Mouse (Mus musculus) small intestine, adult 2 months (tissue): ENCODE results near the gene Padi6.

Source experiments
- CTCF ChIP-seq: fragments of 200-500 bp; IDR thresholded peaks from 2 replicates; pipeline ENCODE4 v1.5.1; 2012; ENCODE audit warnings: low read depth, mild to moderate bottlenecking, control low read depth, inconsistent platforms, low read length, moderate library complexity, mixed read lengths; ENCODE audit not compliant: insufficient replicate concordance, insufficient read length; ENCODE audit errors: extremely low read depth
- POLR2A ChIP-seq: fragments of 200-500 bp; IDR thresholded peaks from 2 replicates; pipeline ENCODE4 v1.6.1; 2012; ENCODE audit warnings: low read depth, mild to moderate bottlenecking, control low read depth, inconsistent platforms, low read length, moderate library complexity

DNA sequence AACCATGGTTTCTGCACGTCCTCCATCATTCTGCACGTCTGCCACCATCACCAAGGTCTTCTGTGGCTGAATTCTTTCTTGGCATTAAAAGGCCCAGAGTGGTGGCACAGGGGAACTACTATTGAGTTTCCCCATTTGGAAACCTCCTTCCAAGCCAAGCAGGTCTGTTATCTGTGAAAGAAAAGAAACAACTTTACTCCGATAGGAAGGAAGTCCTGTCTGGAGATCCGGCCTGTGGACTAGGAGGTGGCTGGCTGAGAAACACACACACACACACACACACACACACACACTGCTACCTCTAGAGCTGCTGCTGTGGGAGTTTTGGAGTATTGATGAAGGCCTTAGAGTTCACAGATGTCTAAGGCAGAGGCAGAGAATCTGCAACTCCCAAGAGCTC is 48.9 kb downstream of the Padi6 start:
- TF ChIP-seq CTCF (no peak), POLR2A (no peak)
